Mouse (Mus musculus) granulocyte monocyte progenitor cell, adult 5-6 weeks (primary cell): ENCODE data around the gene Asic4. TPM values are rescaled to one million over a fixed set of nuclear protein-coding genes. Genes with fewer than 3 reads are reported as not detected.
A peak's percentile ranks its signal among the peaks of the same experiment; 100 is the strongest.

Experiments
- ATAC-seq: replicated peaks from 2 replicates; pipeline ENCODE4 v1.8.0; 2016; ENCODE audit warnings: mild to moderate bottlenecking, moderate TSS enrichment, inconsistent platforms; ENCODE audit not compliant: poor library complexity, severe bottlenecking
- total RNA-seq, 2 experiments: library from RNA; stranded (forward) in 1 of 2; stranded (reverse) in 1 of 2; fragments of 200-712, 200-1000 nt in 1 of 2; fragments of >200 nt in 1 of 2; fragmentation: Nextera tagmentation in 1 of 2; gene quantifications; 2 replicates each; pipeline ENCODE4 v1.2.3; 2014 to 2017

Asic4 gene
- total RNA-seq, 2 experiments from 2014 or later, result not detected

GRCm38 (mm10) chr1:75498897-75499296, 48.7 kb downstream of the Asic4 start:
- ATAC-seq, result no peak

- ATAC-seq, result no peak
Measured at GRCm38 (mm10) chr1:75499441-75499840, 49.2 kb downstream of the Asic4 start.

GRCm38 (mm10) chr1:75501905-75502304, 51.7 kb downstream of the Asic4 start:
- ATAC-seq, result no peak

GRCm38 (mm10) chr1:75502945-75503650, 52.9 kb downstream of the Asic4 start:
- no peak for ATAC-seq

GRCm38 (mm10) chr1:75503651-75503980, 53.4 kb downstream of the Asic4 start:
- no peak for ATAC-seq

GRCm38 (mm10) chr1:75504256-75505045, 54.2 kb downstream of the Asic4 start:
- no peak for ATAC-seq

- ATAC-seq, result peak; percentile 33
Measured at GRCm38 (mm10) chr1:75505159-75505955, 55.1 kb downstream of the Asic4 start.

- no peak; the same call in 1 of the 2 replicates for ATAC-seq
Measured at GRCm38 (mm10) chr1:75505956-75506831, 56.0 kb downstream of the Asic4 start, which contains the start of gene Obsl1. Gene Obsl1 (minus strand): TSS chr1:75506452.

- no peak for ATAC-seq
Measured at GRCm38 (mm10) chr1:75507006-75507405, 56.8 kb downstream of the Asic4 start, which contains the start of gene Inha. Gene Inha (plus strand): TSS chr1:75507077.

- no peak for ATAC-seq
Measured at GRCm38 (mm10) chr1:75509586-75509985, 59.4 kb downstream of the Asic4 start.

- ATAC-seq, result no peak
Measured at GRCm38 (mm10) chr1:75510154-75510553, 59.9 kb downstream of the Asic4 start.

GRCm38 (mm10) chr1:75511437-75512210, 61.4 kb downstream of the Asic4 start:
- no peak for ATAC-seq

- no peak for ATAC-seq
Measured at GRCm38 (mm10) chr1:75512550-75512949, 62.3 kb downstream of the Asic4 start.

- no peak for ATAC-seq
Measured at GRCm38 (mm10) chr1:75516703-75517380, 66.6 kb downstream of the Asic4 start.

GRCm38 (mm10) chr1:75517984-75518383, 67.7 kb downstream of the Asic4 start:
- no peak for ATAC-seq

GRCm38 (mm10) chr1:75518427-75518826, 68.2 kb downstream of the Asic4 start:
- ATAC-seq, result no peak

- ATAC-seq, result no peak
Measured at GRCm38 (mm10) chr1:75519576-75519975, 69.3 kb downstream of the Asic4 start.

- peak; percentile 97 for ATAC-seq
Measured at GRCm38 (mm10) chr1:75521321-75522031, 71.2 kb downstream of the Asic4 start, which contains the start of gene Stk11ip. Gene Stk11ip (plus strand): TSS chr1:75521529.
